Mouse (Mus musculus): Measurements from ENCODE around the gene Pmfbp1. TPM values are rescaled to one million over a fixed set of nuclear protein-coding genes. Genes with fewer than 3 reads are reported as not detected.
A peak's percentile ranks its signal among the peaks of the same experiment; 100 is the strongest.

The Pmfbp1 gene
- polyA plus RNA-seq, 1 experiment from 2014 or later: 0.61 TPM

GRCm38 (mm10) chr8:109535140-109535990 is 41.5 kb downstream of the Pmfbp1 start:
- ATAC-seq (no peak), DNase-seq (ENCODE audit: low spot score) (peak; percentile 41)
- no peak overlapping the region for H3K4me3 ChIP-seq (ENCODE audit: low read depth, low read length)
- H3K27ac ChIP-seq (ENCODE audit: low read depth, low read length): no peak overlapping the region
- H3K9ac ChIP-seq (ENCODE audit: low read length): no peak overlapping the region
- no peaks in the 10 kb centered on the region for H3K36me3 ChIP-seq (ENCODE audit: control insufficient read depth, insufficient read depth, low read length)
- no peaks in the 10 kb centered on the region for H3K27me3 ChIP-seq (replicated peaks; ENCODE audit: control insufficient read depth, insufficient read depth, low read length)
- peaks cover 3% of the 10 kb centered on the region; the same call in 1 of the 2 replicates for H3K4me1 ChIP-seq (ENCODE audit: control insufficient read depth, insufficient read depth, low read length)
- 90% methylated on average over 19 of the region's 19 CpGs for WGBS
- no peaks in the 10 kb centered on the region for H3K9me3 ChIP-seq (replicated peaks; ENCODE audit: control insufficient read depth, low read length)
- H3K4me2 ChIP-seq (ENCODE audit: low read length): no peak overlapping the region

GRCm38 (mm10) chr8:109536703-109537102 is 42.9 kb downstream of the Pmfbp1 start:
- Histone ChIP-seq H3K27me3 (replicated peaks; ENCODE audit: control insufficient read depth, insufficient read depth, low read length) (no peaks in the 10 kb centered on the region), H3K4me2 (ENCODE audit: low read length) (no peak overlapping the region), H3K4me3 (ENCODE audit: low read depth, low read length) (no peak overlapping the region), H3K27ac (ENCODE audit: low read depth, low read length) (no peak overlapping the region), H3K9me3 (replicated peaks; ENCODE audit: control insufficient read depth, low read length) (no peaks in the 10 kb centered on the region), H3K9ac (ENCODE audit: low read length) (no peak overlapping the region), H3K4me1 (ENCODE audit: control insufficient read depth, insufficient read depth, low read length) (peaks cover 3% of the 10 kb centered on the region; the same call in 1 of the 2 replicates), H3K36me3 (ENCODE audit: control insufficient read depth, insufficient read depth, low read length) (no peaks in the 10 kb centered on the region)
- DNase-seq (ENCODE audit: low spot score): peak; percentile 85
- peak; percentile 77 for ATAC-seq
- WGBS: 1% methylated on average over 5 of the region's 5 CpGs

GRCm38 (mm10) chr8:109542165-109542564 is 48.3 kb downstream of the Pmfbp1 start:
- Histone ChIP-seq H3K4me2 (ENCODE audit: low read length) (no peak overlapping the region), H3K9ac (ENCODE audit: low read length) (no peak overlapping the region), H3K36me3 (ENCODE audit: control insufficient read depth, insufficient read depth, low read length) (peaks cover 9% of the 10 kb centered on the region), H3K27me3 (replicated peaks; ENCODE audit: control insufficient read depth, insufficient read depth, low read length) (no peaks in the 10 kb centered on the region), H3K27ac (ENCODE audit: low read depth, low read length) (no peak overlapping the region), H3K4me3 (ENCODE audit: low read depth, low read length) (no peak overlapping the region), H3K9me3 (replicated peaks; ENCODE audit: control insufficient read depth, low read length) (no peaks in the 10 kb centered on the region), H3K4me1 (ENCODE audit: control insufficient read depth, insufficient read depth, low read length) (no peaks in the 10 kb centered on the region)
- ATAC-seq (no peak), DNase-seq (ENCODE audit: low spot score) (no peak)
- WGBS: 75% methylated on average over 5 of the region's 5 CpGs

- ATAC-seq: no peak
- Histone ChIP-seq H3K36me3 (ENCODE audit: control insufficient read depth, insufficient read depth, low read length) (peaks cover 17% of the 10 kb centered on the region), H3K27ac (ENCODE audit: low read depth, low read length) (no peak overlapping the region), H3K4me2 (ENCODE audit: low read length) (no peak overlapping the region), H3K4me3 (ENCODE audit: low read depth, low read length) (no peak overlapping the region), H3K9me3 (replicated peaks; ENCODE audit: control insufficient read depth, low read length) (no peaks in the 10 kb centered on the region), H3K27me3 (replicated peaks; ENCODE audit: control insufficient read depth, insufficient read depth, low read length) (no peaks in the 10 kb centered on the region), H3K9ac (ENCODE audit: low read length) (no peak overlapping the region), H3K4me1 (ENCODE audit: control insufficient read depth, insufficient read depth, low read length) (no peaks in the 10 kb centered on the region)
- WGBS: 86% methylated on average over 8 of the region's 8 CpGs
- DNase-seq (ENCODE audit: low spot score): no peak
These were observed 49.1 kb downstream of the Pmfbp1 start for GRCm38 (mm10) chr8:109542748-109543519.

GRCm38 (mm10) chr8:109544049-109544448 is 50.2 kb downstream of the Pmfbp1 start:
- Histone ChIP-seq H3K9me3 (replicated peaks; ENCODE audit: control insufficient read depth, low read length) (no peaks in the 10 kb centered on the region), H3K4me2 (ENCODE audit: low read length) (no peak overlapping the region)

GRCm38 (mm10) chr8:109551663-109552062 is 57.8 kb downstream of the Pmfbp1 start:
- WGBS: 38% methylated on average over 3 of the region's 3 CpGs
- no peak overlapping the region for H3K4me3 ChIP-seq (ENCODE audit: low read depth, low read length)
- H3K4me2 ChIP-seq (ENCODE audit: low read length): no peak overlapping the region

More at GRCm38 (mm10) chr8:109544049-109544448, 50.2 kb downstream of the Pmfbp1 start:
- WGBS: 48% methylated on average over 3 of the region's 3 CpGs
- DNase-seq (ENCODE audit: low spot score) (no peak), ATAC-seq (no peak)
- Histone ChIP-seq H3K4me3 (ENCODE audit: low read depth, low read length) (no peak overlapping the region), H3K27ac (ENCODE audit: low read depth, low read length) (no peak overlapping the region), H3K4me1 (ENCODE audit: control insufficient read depth, insufficient read depth, low read length) (no peaks in the 10 kb centered on the region), H3K36me3 (ENCODE audit: control insufficient read depth, insufficient read depth, low read length) (peaks cover 28% of the 10 kb centered on the region), H3K27me3 (replicated peaks; ENCODE audit: control insufficient read depth, insufficient read depth, low read length) (no peaks in the 10 kb centered on the region), H3K9ac (ENCODE audit: low read length) (no peak overlapping the region)

GRCm38 (mm10) chr8:109563881-109564280 is 70.1 kb downstream of the Pmfbp1 start:
- ATAC-seq: no peak
- Histone ChIP-seq H3K27ac (ENCODE audit: low read depth, low read length) (no peak overlapping the region), H3K4me1 (ENCODE audit: control insufficient read depth, insufficient read depth, low read length) (peaks cover 11% of the 10 kb centered on the region), H3K9me3 (replicated peaks; ENCODE audit: control insufficient read depth, low read length) (no peaks in the 10 kb centered on the region), H3K4me3 (ENCODE audit: low read depth, low read length) (no peak overlapping the region), H3K27me3 (replicated peaks; ENCODE audit: control insufficient read depth, insufficient read depth, low read length) (no peaks in the 10 kb centered on the region), H3K36me3 (ENCODE audit: control insufficient read depth, insufficient read depth, low read length) (peaks cover 41% of the 10 kb centered on the region), H3K9ac (ENCODE audit: low read length) (no peak overlapping the region), H3K4me2 (ENCODE audit: low read length) (no peak overlapping the region; the same call in 1 of the 2 replicates)
- WGBS: 81% methylated on average over 2 of the region's 2 CpGs
- DNase-seq (ENCODE audit: low spot score): no peak

More at GRCm38 (mm10) chr8:109551663-109552062, 57.8 kb downstream of the Pmfbp1 start:
- H3K27ac ChIP-seq (ENCODE audit: low read depth, low read length): no peak overlapping the region
- H3K4me1 ChIP-seq (ENCODE audit: control insufficient read depth, insufficient read depth, low read length): no peaks in the 10 kb centered on the region
- ATAC-seq (no peak), DNase-seq (ENCODE audit: low spot score) (peak; percentile 36)
- H3K9ac ChIP-seq (ENCODE audit: low read length): no peak overlapping the region
- H3K27me3 ChIP-seq (replicated peaks; ENCODE audit: control insufficient read depth, insufficient read depth, low read length): no peaks in the 10 kb centered on the region
- no peaks in the 10 kb centered on the region for H3K9me3 ChIP-seq (replicated peaks; ENCODE audit: control insufficient read depth, low read length)
- peaks cover 99% of the 10 kb centered on the region for H3K36me3 ChIP-seq (ENCODE audit: control insufficient read depth, insufficient read depth, low read length)

GRCm38 (mm10) chr8:109564766-109565165 is 70.9 kb downstream of the Pmfbp1 start:
- H3K4me2 ChIP-seq (ENCODE audit: low read length): peak overlapping the region; percentile 93
- no peak for DNase-seq (ENCODE audit: low spot score)
- peak overlapping the region; percentile 94 for H3K9ac ChIP-seq (ENCODE audit: low read length)
- H3K36me3 ChIP-seq (ENCODE audit: control insufficient read depth, insufficient read depth, low read length): peaks cover 36% of the 10 kb centered on the region
- WGBS: 8% methylated on average over 10 of the region's 10 CpGs
- peak overlapping the region; percentile 92 for H3K27ac ChIP-seq (ENCODE audit: low read depth, low read length)
- no peaks in the 10 kb centered on the region for H3K27me3 ChIP-seq (replicated peaks; ENCODE audit: control insufficient read depth, insufficient read depth, low read length)
- peak overlapping the region; percentile 93 for H3K4me3 ChIP-seq (ENCODE audit: low read depth, low read length)
- no peak for ATAC-seq
- H3K9me3 ChIP-seq (replicated peaks; ENCODE audit: control insufficient read depth, low read length): no peaks in the 10 kb centered on the region
- peaks cover 11% of the 10 kb centered on the region for H3K4me1 ChIP-seq (ENCODE audit: control insufficient read depth, insufficient read depth, low read length)

Measured in forebrain, embryonic 14.5 days (tissue).